Mouse (Mus musculus) kidney, postnatal 36 days (tissue): ENCODE measurements at regions not wholly inside any gene's neighbourhood (a gene's known extent, or its start where the extent isn't known, plus 50 kb on each side); places are given as distances from the start of the nearest gene placed in this dataset.

Experiments
- DNase-seq, 2 experiments: peaks; one replicate each; pipeline ENCODE4 v3.0.0; 2021 to 2022; ENCODE audit warnings: mixed read lengths in 2 of 2

GRCm38 (mm10) chr1:23207024-23207423 lies 105.0 kb upstream of the 4933415F23Rik start:
- no peak for DNase-seq

- peak in 1 of 2 experiments; percentile 43 for DNase-seq
Observed at GRCm38 (mm10) chr1:23202511-23203435, 100.7 kb upstream of the 4933415F23Rik start.

- peak in 1 of 2 experiments; percentile 55 for DNase-seq
Observed at GRCm38 (mm10) chr1:23200460-23200859, 98.4 kb upstream of the 4933415F23Rik start.

GRCm38 (mm10) chr1:23190316-23191005 lies 88.4 kb upstream of the 4933415F23Rik start:
- no peak for DNase-seq

- no peak for DNase-seq
Observed at GRCm38 (mm10) chr1:23189790-23190189, 87.7 kb upstream of the 4933415F23Rik start.

- DNase-seq = no peak
Observed at GRCm38 (mm10) chr1:23188216-23188615, 86.2 kb upstream of the 4933415F23Rik start.

GRCm38 (mm10) chr1:23187446-23188206 lies 85.6 kb upstream of the 4933415F23Rik start:
- DNase-seq = peak in 1 of 2 experiments; percentile 19

- peak; percentile 26 to 63 for DNase-seq
Observed at GRCm38 (mm10) chr1:23184728-23185127, 82.7 kb upstream of the 4933415F23Rik start.

GRCm38 (mm10) chr1:23182541-23182940 lies 80.5 kb upstream of the 4933415F23Rik start:
- peak in 1 of 2 experiments; percentile 51 for DNase-seq

GRCm38 (mm10) chr1:23178335-23178974 lies 76.4 kb upstream of the 4933415F23Rik start:
- no peak for DNase-seq

GRCm38 (mm10) chr1:23174022-23174421 lies 72.0 kb upstream of the 4933415F23Rik start:
- DNase-seq = no peak

GRCm38 (mm10) chr1:23173054-23173802 lies 71.2 kb upstream of the 4933415F23Rik start:
- DNase-seq = peak; percentile 40 to 52

GRCm38 (mm10) chr1:23171336-23171735 lies 69.3 kb upstream of the 4933415F23Rik start:
- DNase-seq = no peak

GRCm38 (mm10) chr1:23170711-23171110 lies 68.7 kb upstream of the 4933415F23Rik start:
- DNase-seq = no peak

GRCm38 (mm10) chr1:23168504-23168903 lies 66.5 kb upstream of the 4933415F23Rik start:
- peak in 1 of 2 experiments; percentile 47 for DNase-seq

GRCm38 (mm10) chr1:23163371-23163935 lies 61.4 kb upstream of the 4933415F23Rik start:
- DNase-seq = peak; percentile 36 to 62

GRCm38 (mm10) chr1:23162766-23163165 lies 60.7 kb upstream of the 4933415F23Rik start:
- peak in 1 of 2 experiments; percentile 50 for DNase-seq
